Mouse (Mus musculus) ES-Bruce4 (cell line): Measurements from ENCODE around the gene B9d1.
A peak's percentile ranks its signal among the peaks of the same experiment; 100 is the strongest.

ENCODE experiments used
- CTCF ChIP-seq: IDR thresholded peaks from one replicate; pipeline ENCODE4 v1.8.1; 2011; ENCODE audit warnings: low read depth, low read length
- POLR2A ChIP-seq: IDR thresholded peaks from one replicate; pipeline ENCODE4 v1.8.1; 2011; ENCODE audit warnings: low read length; ENCODE audit not compliant: insufficient read depth

- TF ChIP-seq CTCF, result peak; percentile 95
- TF ChIP-seq POLR2A, result no peak
Observed at GRCm38 (mm10) chr11:61504713-61505257, at the start of gene B9d1.
